Mouse (Mus musculus): Measurements from ENCODE around the gene Runx2. TPM values are rescaled to one million over a fixed set of nuclear protein-coding genes. Genes with fewer than 3 reads are reported as not detected.

The Runx2 gene
- total RNA-seq, 1 experiment: 0.71 TPM

- Histone ChIP-seq H3K36me3 (ENCODE audit: control insufficient read depth, insufficient read depth, low read length, poor library complexity, severe bottlenecking) (no peaks in the 10 kb centered on the region), H3K9ac (ENCODE audit: insufficient read depth, low read depth, low read length, poor library complexity, severe bottlenecking) (no peak overlapping the region), H3K4me3 (ENCODE audit: insufficient read depth in 1 of 2, low read depth in 1 of 2, low read length in 2 of 2, poor library complexity in 1 of 2, severe bottlenecking in 1 of 2) (no peak overlapping the region), H3K27ac (ENCODE audit: insufficient read depth, low read depth, low read length, poor library complexity, severe bottlenecking) (no peak overlapping the region), H3K9me3 (ENCODE audit: control insufficient read depth, insufficient read depth, low read depth, low read length) (no peaks in the 10 kb centered on the region), H3K4me1 (ENCODE audit: control insufficient read depth in 2 of 2, insufficient read depth in 2 of 2, low read length in 2 of 2, poor library complexity in 1 of 2) (0 out of 4 replicates have a peak, but pooled peaks cover 0 to 2% of the 10 kb centered on the region in 2 experiments)
- in situ Hi-C loops (cut with MboI; ENCODE audit: low sequenced_read_pairs in 2 of 2, unreplicated experiment in 2 of 2): no loop called here
- no peak for TF ChIP-seq MAFK (IDR thresholded peaks at IDR 0.05; ENCODE audit: insufficient read depth, low read depth, low read length)
- TF ChIP-seq CHD2 (IDR thresholded peaks at IDR 0.05; ENCODE audit: low read depth, low read length): no peak
- TF ChIP-seq ZNF384 (IDR thresholded peaks at IDR 0.05; ENCODE audit: low read depth, low read length): no peak
- no peak for TF ChIP-seq ZC3H11A (IDR thresholded peaks at IDR 0.05; ENCODE audit: borderline replicate concordance, low read depth, low read length)
- no peak for TF ChIP-seq HCFC1 (IDR thresholded peaks at IDR 0.05; ENCODE audit: borderline replicate concordance, insufficient read depth, low read length)
- no peak for DNase-seq (ENCODE audit: low read depth, low spot score)
Measured at GRCm38 (mm10) chr17:44586196-44586595, 228.4 kb downstream of the Runx2 start.

GRCm38 (mm10) chr17:44584781-44585180 is 229.8 kb downstream of the Runx2 start:
- in situ Hi-C loops (cut with MboI; ENCODE audit: low sequenced_read_pairs in 2 of 2, unreplicated experiment in 2 of 2): no loop called here
- H3K36me3 ChIP-seq (ENCODE audit: control insufficient read depth, insufficient read depth, low read length, poor library complexity, severe bottlenecking): no peaks in the 10 kb centered on the region
- H3K27ac ChIP-seq (ENCODE audit: insufficient read depth, low read depth, low read length, poor library complexity, severe bottlenecking): no peak overlapping the region
- DNase-seq (ENCODE audit: low read depth, low spot score): no peak
- H3K4me3 ChIP-seq (ENCODE audit: insufficient read depth in 1 of 2, low read depth in 1 of 2, low read length in 2 of 2, poor library complexity in 1 of 2, severe bottlenecking in 1 of 2): no peak overlapping the region
- no peak overlapping the region for H3K9ac ChIP-seq (ENCODE audit: insufficient read depth, low read depth, low read length, poor library complexity, severe bottlenecking)
- TF ChIP-seq MAFK (IDR thresholded peaks at IDR 0.05; ENCODE audit: insufficient read depth, low read depth, low read length): no peak
- no peak for TF ChIP-seq CHD2 (IDR thresholded peaks at IDR 0.05; ENCODE audit: low read depth, low read length)
- no peak for TF ChIP-seq ZC3H11A (IDR thresholded peaks at IDR 0.05; ENCODE audit: borderline replicate concordance, low read depth, low read length)
- TF ChIP-seq HCFC1 (IDR thresholded peaks at IDR 0.05; ENCODE audit: borderline replicate concordance, insufficient read depth, low read length): no peak
- no peak for TF ChIP-seq ZNF384 (IDR thresholded peaks at IDR 0.05; ENCODE audit: low read depth, low read length)
- H3K4me1 ChIP-seq (ENCODE audit: control insufficient read depth in 2 of 2, insufficient read depth in 2 of 2, low read length in 2 of 2, poor library complexity in 1 of 2): 0 out of 4 replicates have a peak, but pooled peaks cover 0 to 2% of the 10 kb centered on the region in 2 experiments
- no peaks in the 10 kb centered on the region for H3K9me3 ChIP-seq (ENCODE audit: control insufficient read depth, insufficient read depth, low read depth, low read length)

GRCm38 (mm10) chr17:44577791-44578190 is 236.8 kb downstream of the Runx2 start:
- in situ Hi-C loops (cut with MboI; ENCODE audit: low sequenced_read_pairs in 2 of 2, unreplicated experiment in 2 of 2): no loop called here
- DNase-seq (ENCODE audit: low read depth, low spot score): no peak
- no peak overlapping the region for H3K4me3 ChIP-seq (ENCODE audit: insufficient read depth in 1 of 2, low read depth in 1 of 2, low read length in 2 of 2, poor library complexity in 1 of 2, severe bottlenecking in 1 of 2)
- H3K36me3 ChIP-seq (ENCODE audit: control insufficient read depth, insufficient read depth, low read length, poor library complexity, severe bottlenecking): no peaks in the 10 kb centered on the region
- no peaks in the 10 kb centered on the region for H3K4me1 ChIP-seq (ENCODE audit: control insufficient read depth in 2 of 2, insufficient read depth in 2 of 2, low read length in 2 of 2, poor library complexity in 1 of 2)
- no peak for TF ChIP-seq CHD2 (IDR thresholded peaks at IDR 0.05; ENCODE audit: low read depth, low read length)
- TF ChIP-seq HCFC1 (IDR thresholded peaks at IDR 0.05; ENCODE audit: borderline replicate concordance, insufficient read depth, low read length): no peak
- TF ChIP-seq ZC3H11A (IDR thresholded peaks at IDR 0.05; ENCODE audit: borderline replicate concordance, low read depth, low read length): no peak
- no peak for TF ChIP-seq MAFK (IDR thresholded peaks at IDR 0.05; ENCODE audit: insufficient read depth, low read depth, low read length)
- no peak for TF ChIP-seq ZNF384 (IDR thresholded peaks at IDR 0.05; ENCODE audit: low read depth, low read length)
- H3K9me3 ChIP-seq (ENCODE audit: control insufficient read depth, insufficient read depth, low read depth, low read length): no peaks in the 10 kb centered on the region
- no peak overlapping the region for H3K27ac ChIP-seq (ENCODE audit: insufficient read depth, low read depth, low read length, poor library complexity, severe bottlenecking)
- H3K9ac ChIP-seq (ENCODE audit: insufficient read depth, low read depth, low read length, poor library complexity, severe bottlenecking): no peak overlapping the region

GRCm38 (mm10) chr17:44570899-44571298 is 243.7 kb downstream of the Runx2 start:
- Histone ChIP-seq H3K36me3 (ENCODE audit: control insufficient read depth, insufficient read depth, low read length, poor library complexity, severe bottlenecking) (no peaks in the 10 kb centered on the region), H3K9me3 (ENCODE audit: control insufficient read depth, insufficient read depth, low read depth, low read length) (no peaks in the 10 kb centered on the region), H3K4me3 (ENCODE audit: insufficient read depth in 1 of 2, low read depth in 1 of 2, low read length in 2 of 2, poor library complexity in 1 of 2, severe bottlenecking in 1 of 2) (no peak overlapping the region), H3K4me1 (ENCODE audit: control insufficient read depth in 2 of 2, insufficient read depth in 2 of 2, low read length in 2 of 2, poor library complexity in 1 of 2) (no peaks in the 10 kb centered on the region), H3K27ac (ENCODE audit: insufficient read depth, low read depth, low read length, poor library complexity, severe bottlenecking) (no peak overlapping the region), H3K9ac (ENCODE audit: insufficient read depth, low read depth, low read length, poor library complexity, severe bottlenecking) (no peak overlapping the region)
- in situ Hi-C loops (cut with MboI; ENCODE audit: low sequenced_read_pairs in 2 of 2, unreplicated experiment in 2 of 2): no loop called here
- DNase-seq (ENCODE audit: low read depth, low spot score): no peak
- TF ChIP-seq MAFK (IDR thresholded peaks at IDR 0.05; ENCODE audit: insufficient read depth, low read depth, low read length) (no peak), ZNF384 (IDR thresholded peaks at IDR 0.05; ENCODE audit: low read depth, low read length) (no peak), ZC3H11A (IDR thresholded peaks at IDR 0.05; ENCODE audit: borderline replicate concordance, low read depth, low read length) (no peak), CHD2 (IDR thresholded peaks at IDR 0.05; ENCODE audit: low read depth, low read length) (no peak), HCFC1 (IDR thresholded peaks at IDR 0.05; ENCODE audit: borderline replicate concordance, insufficient read depth, low read length) (no peak)

All from ES-E14 (cell line).